ENCODE assay signal across 10 mouse cellular contexts in genomic region chr2:68563331-68563730, GRCm38 (mm10). TPM values are rescaled to one million over a fixed set of nuclear protein-coding genes. Genes with fewer than 3 reads are reported as not detected.
DNase-seq lines count a peak whose midpoint lies in the region; ATAC-seq and TF ChIP-seq lines count a peak whose summit lies in the region.
"Had no signal": no experiment of that assay in that cellular context is flagged by ENCODE, and none has a peak within 500 bp of the region (broad histone marks: within the 10 kb centered on the region; RNA-seq: fewer than 3 reads in every experiment).

No protein-coding gene starts in this region.

- no peak overlapping the region for H3K27ac ChIP-seq in heart, adult 2 months
- no peak overlapping the region for H3K27ac ChIP-seq in embryonic facial prominence, embryonic 14.5 days (replicated peaks; ENCODE audit: low read depth, low read length)
- H3K27ac ChIP-seq in kidney, embryonic 14.5 days (ENCODE audit: low read depth, low read length) = no peak overlapping the region

- no peaks in the 10 kb centered on the region for H3K4me1 ChIP-seq in heart, adult 2 months (ENCODE audit: control insufficient read depth, insufficient read depth, low read length)
- no peaks in the 10 kb centered on the region for H3K4me1 ChIP-seq in embryonic facial prominence, embryonic 14.5 days (ENCODE audit: control insufficient read depth, insufficient read depth, low read length)
- no peaks in the 10 kb centered on the region for H3K4me1 ChIP-seq in kidney, embryonic 14.5 days (ENCODE audit: control insufficient read depth, insufficient read depth, low read length)

- TF ChIP-seq CTCF in heart, adult 2 months (IDR thresholded peaks at IDR 0.05) = peak; percentile 81

- 8% methylated on average over 3 of the region's 3 CpGs for whole genome bisulfite sequencing in heart, adult 2 months
- WGBS in embryonic facial prominence, embryonic 14.5 days = 13% methylated on average over 3 of the region's 3 CpGs
- 14% methylated on average over 3 of the region's 3 CpGs for whole genome bisulfite sequencing in kidney, embryonic 14.5 days

- H3K36me3 ChIP-seq in heart, adult 2 months (ENCODE audit: control insufficient read depth, insufficient read depth, low read length) = no peaks in the 10 kb centered on the region
- H3K36me3 ChIP-seq in embryonic facial prominence, embryonic 14.5 days (ENCODE audit: control insufficient read depth, insufficient read depth, low read length) = no peaks in the 10 kb centered on the region
- H3K36me3 ChIP-seq in kidney, embryonic 14.5 days (ENCODE audit: control insufficient read depth, insufficient read depth, low read length) = no peaks in the 10 kb centered on the region

- H3K4me2 ChIP-seq in embryonic facial prominence, embryonic 14.5 days (ENCODE audit: low read depth, low read length) = no peak overlapping the region
- no peak overlapping the region for H3K4me2 ChIP-seq in kidney, embryonic 14.5 days (replicated peaks; ENCODE audit: low read depth, low read length)

- no peak for DNase-seq in heart, adult 2 months
- DNase-seq in heart, adult 11 months = no peak
- peak; percentile 11 to 12 for DNase-seq in B cell, adult 2 months
- DNase-seq in WW6 (ENCODE audit: low read depth, low spot score) = peak; percentile 26
- peak; percentile 67 for DNase-seq in embryonic facial prominence, embryonic 14.5 days (ENCODE audit: low spot score)

- H3K4me3 ChIP-seq in heart, adult 2 months = no peak overlapping the region
- no peak overlapping the region for H3K4me3 ChIP-seq in embryonic facial prominence, embryonic 14.5 days (ENCODE audit: low read depth, low read length)
- H3K4me3 ChIP-seq in kidney, embryonic 14.5 days (ENCODE audit: low read length) = no peak overlapping the region

- no peak for TF ChIP-seq POLR2A in heart, adult 2 months (IDR thresholded peaks at IDR 0.05; ENCODE audit: insufficient read depth, low read depth, low read length)

- no peaks in the 10 kb centered on the region for H3K79me2 ChIP-seq in heart, adult 2 months (replicated peaks; ENCODE audit: control insufficient read depth, insufficient read depth, low read length)

- intact Hi-C loops in heart, adult 2 months (cut with DNase I) = loop anchor here (2.0 to 10.0 kb wide), 4 partner anchors 193 to 867 kb away; no protein-coding TSS in a partner anchor

- TF ChIP-seq EP300 in heart, adult 2 months (IDR thresholded peaks at IDR 0.05; ENCODE audit: insufficient read depth, low read depth, low read length) = no peak

- H3K27me3 ChIP-seq in heart, adult 2 months (ENCODE audit: control insufficient read depth, insufficient read depth, low read length) = no peaks in the 10 kb centered on the region
- H3K27me3 ChIP-seq in embryonic facial prominence, embryonic 14.5 days (replicated peaks; ENCODE audit: control insufficient read depth, insufficient read depth, low read length) = no peaks in the 10 kb centered on the region
- H3K27me3 ChIP-seq in kidney, embryonic 14.5 days (ENCODE audit: control insufficient read depth, insufficient read depth, low read length) = no peaks in the 10 kb centered on the region

- H3K9ac ChIP-seq in heart, adult 2 months (ENCODE audit: low read depth, low read length) = no peak overlapping the region
- H3K9ac ChIP-seq in embryonic facial prominence, embryonic 14.5 days (ENCODE audit: low read depth, low read length) = no peak overlapping the region
- no peak overlapping the region for H3K9ac ChIP-seq in kidney, embryonic 14.5 days (ENCODE audit: low read depth, low read length)

- ATAC-seq in embryonic facial prominence, embryonic 14.5 days (ENCODE audit: low read depth) = no peak
- peak; percentile 57; the same call in 1 of the 2 replicates for ATAC-seq in kidney, embryonic 14.5 days (ENCODE audit: low FRiP score, low TSS enrichment)
- ATAC-seq in megakaryocyte progenitor cell, adult 5-6 weeks (replicated peaks; ENCODE audit: poor library complexity) = peak; percentile 87
- ATAC-seq in erythroblast, adult 5-6 weeks (replicated peaks; ENCODE audit: low FRiP score, poor library complexity, severe bottlenecking) = no peak

- H3K9me3 ChIP-seq in embryonic facial prominence, embryonic 14.5 days (ENCODE audit: control insufficient read depth, low read length) = no peaks in the 10 kb centered on the region
- no peaks in the 10 kb centered on the region for H3K9me3 ChIP-seq in kidney, embryonic 14.5 days (ENCODE audit: control insufficient read depth, low read length)

RNA-seq across cellular contexts. Expression of gene 4933409G03Rik, which starts 18.9 kb away (rescaled TPM):
- not detected for total RNA-seq in heart, adult 2 months (2021)
- polyA plus RNA-seq in heart, adult 2 months (2012; rRNA removed) = not detected in 2 replicates
- not detected in 2 replicates for polyA plus RNA-seq in embryonic facial prominence, embryonic 14.5 days (2014; fragmentation: Nextera tagmentation; extraction: Ambion mirVana)
- not detected in 2 replicates for polyA plus RNA-seq in kidney, embryonic 14.5 days (2014; fragmentation: Nextera tagmentation; extraction: Ambion mirVana)
- total RNA-seq in megakaryocyte progenitor cell, adult 5-6 weeks (2015) = not detected in 2 replicates
- total RNA-seq in megakaryocyte progenitor cell, adult 5-6 weeks (2017) = not detected in 2 replicates
- not detected in 2 replicates for total RNA-seq in erythroblast, adult 5-6 weeks (2015; ENCODE audit: low replicate concordance)
- not detected in 2 replicates for total RNA-seq in erythroblast, adult 5-6 weeks (2017; ENCODE audit: low replicate concordance)
- total RNA-seq: layer of hippocampus, adult 8-10 months had no signal
- polyA plus RNA-seq: small intestine, adult 2 months had no signal

Comparison
In these comparisons a context has a peak if more than half of its experiments do, and no peak if none do; other contexts are left out.
1. DNase-seq: peak in B cell, adult 2 months (2 of 2), WW6 (single experiment) and embryonic facial prominence, embryonic 14.5 days (single experiment); none in heart, adult 2 months (0 of 2) and heart, adult 11 months (single experiment).
2. ATAC-seq: peak in kidney, embryonic 14.5 days (single experiment) and megakaryocyte progenitor cell, adult 5-6 weeks (single experiment); none in embryonic facial prominence, embryonic 14.5 days (single experiment) and erythroblast, adult 5-6 weeks (single experiment).